Mouse (Mus musculus): ENCODE data around the gene Maged1. TPM values are rescaled to one million over a fixed set of nuclear protein-coding genes. Genes with fewer than 3 reads are reported as not detected.

The Maged1 gene
- total RNA-seq (2021), result 100 to 1,000 TPM; 507 to 531 TPM

DNA sequence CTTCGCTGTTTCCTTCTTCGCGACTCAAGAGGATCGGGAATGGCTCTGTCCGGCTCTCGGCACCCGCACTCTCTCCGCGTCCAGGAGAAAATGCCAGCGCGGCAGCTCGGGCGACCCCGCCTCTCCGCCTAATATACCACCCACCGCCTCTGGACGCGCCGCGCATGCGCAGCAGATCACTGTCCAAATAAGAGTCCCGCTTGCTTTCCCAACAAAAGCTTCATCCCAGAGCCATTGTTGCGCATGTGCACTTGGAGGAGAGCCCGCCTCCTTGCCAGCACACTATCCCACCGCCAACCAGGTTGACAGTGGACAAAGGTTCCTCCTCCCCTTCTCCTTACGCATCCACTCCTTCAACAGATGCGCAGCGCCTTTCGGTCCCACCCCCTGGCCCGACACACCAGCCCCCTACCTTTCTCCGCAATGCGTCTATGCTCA lies at the start of gene Maged1:
TSS of gene Maged1 (minus strand) at position 226 of the 438 bp plus-strand sequence.
- peak; percentile 87 to 89 for DNase-seq

DNA sequence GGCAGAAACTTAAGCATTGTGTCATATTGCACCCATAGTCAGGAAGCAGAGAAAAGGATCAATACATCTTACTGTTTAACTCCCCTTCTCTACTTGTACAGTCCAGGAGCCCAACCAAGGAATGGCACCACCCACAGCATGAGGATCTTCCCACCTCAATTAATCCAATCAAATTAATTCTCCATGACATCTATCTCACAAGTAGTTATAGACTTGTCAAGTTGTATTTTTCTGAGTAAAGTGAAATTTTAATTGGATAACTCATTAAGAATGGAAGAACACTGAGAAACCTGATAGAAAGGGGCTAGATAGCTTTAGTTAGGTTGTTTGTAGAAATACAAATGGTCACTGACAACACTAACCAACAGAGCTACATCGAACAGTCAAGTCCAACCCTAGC lies 38.3 kb upstream of the Maged1 start:
- DNase-seq, result no peak

DNA sequence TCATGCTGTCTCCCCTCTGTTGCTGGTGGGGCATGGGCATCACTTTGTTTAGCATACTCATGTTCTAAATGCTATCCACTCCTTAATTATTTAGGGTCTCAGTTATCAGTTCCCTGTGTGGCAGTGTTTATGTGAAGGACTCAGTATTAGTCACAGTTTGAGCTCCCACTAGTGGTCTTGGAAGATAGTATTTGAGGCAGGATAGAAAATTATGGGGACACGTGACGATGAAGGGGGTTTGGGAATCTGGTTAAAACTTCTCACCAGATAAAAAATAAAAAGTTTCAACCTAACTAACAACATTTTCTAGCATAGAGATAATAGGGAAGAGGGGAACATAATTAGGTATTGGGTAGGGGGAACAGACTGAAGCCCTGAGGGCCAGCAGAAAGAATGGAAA lies 22.8 kb upstream of the Maged1 start:
- no peak for DNase-seq

DNA sequence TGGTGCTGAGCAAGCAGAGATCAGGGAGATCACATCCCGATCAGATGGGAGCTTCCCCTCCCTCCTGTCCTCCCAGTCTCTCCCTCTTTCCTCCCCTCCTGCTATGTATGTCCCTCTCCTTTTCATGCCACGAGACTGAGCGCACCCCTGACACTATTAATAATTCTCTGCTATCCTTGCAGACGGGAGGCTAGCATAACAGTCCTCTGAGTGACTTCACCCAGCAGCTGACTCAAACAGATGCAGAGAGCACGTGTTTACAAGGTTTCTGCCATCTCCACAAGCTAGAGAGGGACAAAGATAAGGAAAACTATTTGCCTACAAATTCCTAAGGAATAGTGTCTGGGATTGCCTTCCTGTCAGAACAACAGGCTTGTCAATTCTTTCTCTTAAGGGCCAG lies 20.4 kb upstream of the Maged1 start:
- DNase-seq, result no peak

DNA sequence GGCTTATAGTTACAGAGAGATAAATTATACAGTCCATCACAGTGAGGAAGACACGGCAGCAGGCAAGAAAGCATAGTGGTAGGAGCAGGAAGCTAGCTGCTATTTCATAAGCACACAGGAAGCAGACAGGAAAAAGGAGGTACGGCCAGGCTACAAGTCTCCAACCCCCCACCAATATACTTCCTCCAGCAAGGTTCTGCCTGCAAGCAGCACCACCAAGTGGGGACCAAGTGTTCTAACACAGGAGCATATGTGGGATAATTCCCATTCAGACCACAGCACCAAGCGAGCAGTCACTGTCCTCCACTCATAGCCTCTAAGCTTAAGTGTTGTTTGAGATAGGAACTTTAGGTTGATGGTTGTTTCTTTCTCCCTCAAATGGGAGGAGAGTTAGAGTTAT lies 6.3 kb upstream of the Maged1 start:
- DNase-seq, result no peak

DNA sequence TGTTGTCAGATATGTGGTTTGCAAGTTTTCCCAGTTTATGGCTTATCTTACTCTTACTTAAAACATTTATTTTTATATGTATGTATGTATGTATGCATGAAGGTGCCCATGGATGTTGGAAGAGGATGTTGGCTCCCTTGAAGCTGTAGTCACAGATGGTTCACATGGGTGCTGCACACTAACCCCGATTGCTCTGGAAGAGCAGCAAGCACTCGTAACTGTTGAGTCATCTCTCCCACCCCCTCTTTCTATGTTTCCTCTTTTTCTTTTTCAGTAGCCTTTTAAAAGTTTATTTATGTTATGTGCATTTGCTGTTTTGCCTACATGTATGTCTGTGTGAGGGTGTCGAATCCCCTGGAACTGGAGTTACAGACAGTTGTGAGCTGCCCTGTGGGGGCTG lies 4.0 kb upstream of the Maged1 start:
- no peak for DNase-seq

DNA sequence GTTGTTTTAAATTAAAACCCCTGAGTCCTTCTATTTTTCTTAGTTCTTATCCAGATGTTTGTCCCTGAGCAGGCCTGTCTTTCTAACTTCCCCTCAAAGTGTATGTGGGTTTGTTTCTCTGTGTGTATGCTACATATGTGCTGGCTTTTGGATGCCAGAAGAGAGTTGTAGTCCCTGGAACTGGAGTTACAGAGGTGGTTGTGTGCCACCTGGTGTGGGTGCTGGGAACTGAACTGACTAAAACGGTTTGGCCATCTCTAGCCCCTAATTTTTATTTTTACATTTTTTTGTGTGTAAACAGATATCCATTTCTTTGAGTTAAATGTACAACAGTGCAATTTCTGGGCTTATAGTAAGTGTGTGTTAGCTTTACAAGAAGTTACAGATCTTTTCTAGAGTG lies 3.0 kb upstream of the Maged1 start:
- DNase-seq, result no peak

DNA sequence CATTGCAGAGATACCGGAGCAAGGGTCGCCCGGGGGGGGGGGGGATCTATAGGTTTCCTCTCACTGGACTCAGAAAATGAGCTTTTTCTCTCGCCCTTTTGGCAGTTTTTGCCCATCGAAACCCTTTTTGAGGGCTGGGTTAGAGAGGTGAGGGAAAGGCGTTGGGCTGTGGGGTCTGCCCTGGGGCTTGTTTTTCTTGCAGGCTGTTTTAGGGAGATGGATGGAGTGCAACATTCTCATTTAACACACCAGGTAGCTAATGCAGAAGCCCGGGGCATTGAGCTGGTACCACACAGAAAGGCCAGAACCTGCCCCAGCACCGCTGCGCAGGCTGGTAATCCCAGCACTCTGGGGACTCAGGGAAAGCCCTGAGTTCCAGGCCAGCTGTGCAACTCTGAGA lies 593 bp upstream of the Maged1 start:
- DNase-seq, result no peak

DNA sequence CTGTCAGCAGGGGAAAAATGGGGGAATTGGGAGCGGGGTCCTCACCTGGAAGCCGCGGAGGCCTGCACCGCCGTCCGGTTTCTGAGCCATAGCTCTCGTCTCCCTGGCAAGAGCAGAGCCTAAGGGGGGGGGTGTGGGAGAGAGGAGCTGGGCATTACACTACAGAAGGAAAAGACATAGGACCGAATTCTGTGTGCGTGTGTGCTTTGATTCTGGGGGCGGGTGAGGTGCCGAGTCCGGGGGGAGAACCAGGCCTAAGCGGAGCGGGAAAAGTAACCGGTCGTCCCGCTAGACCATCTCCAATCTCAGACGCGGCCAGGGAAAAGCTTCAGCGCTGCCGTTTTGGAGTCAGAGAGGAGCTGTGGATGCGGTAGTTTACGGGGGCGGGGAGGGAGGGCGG lies 737 bp downstream of the Maged1 start:
- DNase-seq, result no peak

DNA sequence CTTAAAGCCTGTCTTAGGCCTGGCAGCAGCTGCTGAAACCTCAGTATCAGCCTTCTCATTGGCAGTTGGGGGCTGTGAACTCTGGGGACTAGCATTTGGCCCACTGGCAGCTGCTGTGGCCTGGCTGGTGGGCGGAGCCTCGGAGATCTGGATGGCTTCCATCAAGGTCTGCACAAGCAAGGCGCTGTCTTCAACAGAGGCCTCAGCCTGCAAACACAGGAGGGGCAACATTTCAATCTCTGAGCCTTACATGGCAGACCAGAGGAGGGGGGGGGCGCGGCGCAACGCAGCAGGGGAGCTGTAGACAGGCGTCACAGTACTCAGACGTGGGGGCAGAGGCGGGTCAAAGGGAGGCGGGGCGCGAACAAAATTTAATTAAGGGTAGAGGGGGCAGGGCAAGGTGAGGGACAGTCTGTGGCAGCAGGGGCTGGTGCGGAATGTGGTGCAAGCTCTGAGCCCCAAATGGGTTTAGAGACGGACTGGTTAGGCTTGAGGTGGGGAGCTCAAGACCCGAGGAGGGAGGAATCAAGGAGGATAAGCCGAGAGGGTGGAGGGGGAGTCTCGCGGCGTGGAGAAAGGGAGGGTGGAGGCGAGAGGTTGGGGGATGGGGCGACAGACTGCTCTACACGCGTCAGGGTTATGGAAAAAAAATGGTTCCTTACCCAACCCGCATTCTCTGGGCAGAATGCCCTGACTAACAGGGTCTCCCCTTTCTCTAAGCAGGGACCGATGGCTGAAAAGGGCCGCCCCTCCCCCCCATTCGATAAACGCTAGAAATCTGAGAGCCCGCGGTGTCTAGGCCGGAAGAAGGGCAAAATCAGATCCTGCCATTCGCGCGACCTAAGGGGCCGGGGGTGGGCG lies 1.4 kb downstream of the Maged1 start:
- peak; percentile 41 to 44 for DNase-seq

DNA sequence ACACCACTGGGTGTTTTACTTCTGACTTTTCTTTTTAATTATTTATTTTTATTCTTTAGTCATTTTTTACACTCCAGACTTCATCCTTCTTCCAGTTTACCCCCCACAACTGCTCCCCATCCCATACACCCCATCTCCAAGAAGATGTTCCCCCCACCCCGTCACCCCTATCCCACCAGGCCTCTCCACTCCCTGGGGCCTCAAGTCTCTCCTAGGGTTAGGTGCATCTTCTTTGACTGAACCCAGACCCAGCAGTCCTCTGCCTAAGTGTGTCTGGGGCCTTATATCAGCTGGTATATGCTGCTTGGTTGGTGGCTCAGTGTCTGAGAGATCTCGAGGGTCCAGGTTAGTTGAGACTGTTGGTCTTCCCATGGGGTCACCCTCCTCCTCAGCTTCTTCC lies 7.6 kb downstream of the Maged1 start:
- no peak for DNase-seq

DNA sequence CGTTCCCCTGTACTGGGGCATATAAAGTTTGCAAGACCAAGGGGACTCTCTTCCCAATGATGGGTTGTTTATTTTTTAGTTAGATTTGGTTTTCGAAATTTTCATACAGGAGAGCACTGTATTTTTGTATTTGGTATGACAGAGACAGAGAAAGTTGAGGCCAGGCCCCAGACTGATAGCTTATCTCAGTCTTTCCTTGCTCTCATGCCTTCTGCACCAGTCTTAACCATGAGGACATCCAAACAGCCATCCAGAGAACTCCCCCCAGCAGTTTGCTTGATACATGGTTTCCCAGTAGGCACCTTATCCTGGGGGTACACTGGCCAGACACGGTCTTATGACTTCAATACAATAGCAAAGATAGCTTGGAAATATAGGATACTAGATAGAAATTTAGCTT lies 11.6 kb downstream of the Maged1 start:
- no peak for DNase-seq

DNA sequence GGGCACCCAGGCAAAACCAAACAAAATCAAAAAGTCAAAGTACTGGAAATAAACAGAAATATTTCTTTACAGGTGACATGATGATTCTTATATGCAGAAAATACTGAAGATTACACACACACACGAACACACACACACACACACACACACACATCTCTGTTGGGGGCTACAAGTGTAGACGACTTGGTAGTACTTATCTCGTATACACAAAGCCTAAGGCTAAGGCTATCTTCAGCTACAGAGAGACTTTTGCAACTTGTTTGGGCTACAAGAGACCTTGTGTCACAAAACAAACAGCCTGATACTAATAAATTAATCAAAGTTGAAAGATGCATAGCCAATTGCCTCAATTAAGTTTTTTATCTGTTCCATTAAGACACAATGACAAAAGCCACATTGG lies 19.8 kb downstream of the Maged1 start:
- DNase-seq, result no peak

DNA sequence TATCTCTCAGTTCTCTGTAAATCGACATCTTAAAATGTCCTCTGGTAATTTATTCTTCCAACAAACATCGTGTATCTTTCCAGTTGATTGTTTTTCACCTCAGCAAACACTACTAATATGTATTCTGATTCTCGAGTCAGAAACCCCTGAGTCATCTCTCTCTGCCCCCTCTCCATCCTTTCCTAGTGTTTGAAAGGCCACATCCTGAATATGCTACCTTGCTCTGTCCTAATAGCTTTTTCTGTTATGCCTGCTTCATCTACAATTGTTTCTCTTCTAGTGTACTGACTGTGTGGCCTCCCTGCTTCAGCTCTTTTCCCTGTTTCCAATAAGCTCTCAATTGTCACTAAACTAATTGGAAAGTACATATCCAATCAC lies 33.5 kb downstream of the Maged1 start:
- DNase-seq, result no peak

DNA sequence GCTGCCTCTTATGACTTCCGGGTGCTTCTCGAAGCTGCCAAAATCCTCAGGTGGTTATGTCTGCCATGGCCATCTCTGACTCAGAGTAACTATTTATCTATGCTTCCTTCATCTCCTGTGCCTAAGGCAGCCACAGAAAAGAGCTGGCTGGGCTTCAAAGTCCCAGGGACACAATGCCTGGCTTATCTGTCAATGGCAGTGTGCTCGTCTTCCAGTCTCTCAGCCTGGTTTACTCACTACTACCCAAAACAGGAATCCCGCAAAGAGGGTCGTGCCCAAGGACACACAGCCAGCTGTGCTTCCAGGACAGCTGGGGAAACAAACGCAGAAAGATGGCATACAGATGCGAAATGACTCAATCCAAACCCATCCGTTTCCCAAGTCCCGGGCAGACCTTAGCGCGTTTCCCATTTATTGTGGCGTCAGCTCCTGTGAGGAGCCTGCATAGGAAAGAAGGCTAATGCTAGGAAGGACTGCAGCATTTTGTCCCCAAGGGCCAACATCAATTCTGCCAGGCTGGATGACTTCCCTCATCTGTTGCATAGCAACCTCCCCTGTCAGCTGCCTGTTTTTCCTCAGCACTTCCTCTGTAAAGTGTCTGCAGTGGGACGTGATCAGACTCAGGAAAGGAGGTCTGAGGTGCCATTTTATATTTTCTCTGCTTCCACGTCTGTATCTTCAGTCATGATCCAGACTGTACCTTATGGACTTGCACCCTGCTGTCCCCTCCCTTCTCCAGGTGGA lies 34.1 kb downstream of the Maged1 start:
- DNase-seq, result peak; percentile 3 to 4

DNA sequence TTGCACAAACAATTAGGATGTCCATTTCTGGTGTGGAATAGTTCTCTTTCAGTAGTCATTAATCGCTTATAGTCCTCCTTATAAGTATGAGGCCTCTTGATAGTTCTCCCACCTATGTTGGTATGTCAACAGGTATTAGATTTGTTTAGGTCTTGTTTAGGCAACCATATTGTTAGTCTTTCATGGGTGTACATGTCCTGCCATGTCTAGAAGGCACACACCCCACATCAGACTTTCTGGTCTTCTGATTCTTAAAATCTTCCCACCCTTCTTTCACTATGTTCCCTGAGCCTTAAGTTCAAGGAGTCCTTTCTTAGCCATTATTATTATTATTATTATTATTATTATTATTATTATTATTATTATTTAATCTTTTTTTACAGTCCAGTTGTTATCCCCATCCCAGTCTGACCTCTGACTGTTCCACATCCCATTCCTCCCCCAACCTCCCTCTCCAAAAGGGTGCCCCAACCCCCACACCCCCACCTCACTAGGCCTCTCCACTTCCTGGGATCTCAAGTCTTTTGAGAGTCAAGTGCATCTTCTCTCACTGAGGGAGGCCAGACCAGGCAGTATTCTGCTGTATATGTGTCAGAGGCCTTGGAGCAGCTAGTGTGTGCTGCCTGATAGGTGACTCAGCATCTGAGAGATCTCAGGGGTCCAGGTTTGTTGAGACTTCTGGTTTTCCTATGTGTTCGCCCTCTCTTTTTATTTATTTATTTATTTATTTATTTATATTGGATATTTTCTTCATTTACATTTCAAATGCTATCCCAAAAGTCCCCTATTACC lies 55.7 kb downstream of the Maged1 start:
- no peak for DNase-seq

Other genes starting within 250 kb of the Maged1 start
- gene Fam90a1b, start 175.4 kb downstream of the Maged1 start, total RNA-seq (2021), result under 1 TPM in 1 of 2 experiments, not detected in 1; 0.13 TPM
- 10 to 100 TPM; 71.2 to 78.2 TPM for gene Apoo, start 175.0 kb downstream of the Maged1 start, total RNA-seq (2021)
- 10 to 100 TPM; 42.0 to 42.3 TPM for gene Gspt2, start 93.9 kb upstream of the Maged1 start, total RNA-seq (2021)
- 10 to 100 TPM; 16.9 to 19.5 TPM for gene Zxdb, start 182.4 kb upstream of the Maged1 start, total RNA-seq (2021)

All from layer of hippocampus, postnatal 36 days (tissue).